Mouse (Mus musculus) midbrain, embryonic 16.5 days (tissue): ENCODE measurements around the gene Tefm. TPM values are rescaled to one million over a fixed set of nuclear protein-coding genes. Genes with fewer than 3 reads are reported as not detected.
"Not testable (repeated sequence)": the region's sequence is repeated elsewhere in the genome, so short reads cannot be mapped to it uniquely, and the experiment has no call there.

Experiments
- ATAC-seq: fragments of 200-750 bp; cut with Nextera tagmentation; 2 replicates; pipeline ENCODE4 v1.8.0; 2017; ENCODE audit warnings: moderate TSS enrichment
- H3K27ac ChIP-seq: fragments of 300-500 bp; sonication (generic); 2 replicates; pipeline ENCODE4 v1.5.1; 2014; ENCODE audit warnings: mild to moderate bottlenecking, low read length, mixed read lengths
- H3K27me3 ChIP-seq: fragments of 300-500 bp; sonication (generic); 2 replicates; pipeline ENCODE4 v1.6.1; 2014; ENCODE audit warnings: low read depth, low read length, mixed read lengths; ENCODE audit not compliant: control insufficient read depth, insufficient read depth
- H3K36me3 ChIP-seq: fragments of 300-500 bp; sonication (generic); 2 replicates; pipeline ENCODE4 v1.6.1; 2014; ENCODE audit warnings: mild to moderate bottlenecking, low read length, moderate library complexity, mixed read lengths; ENCODE audit not compliant: control insufficient read depth, insufficient read depth
- H3K4me1 ChIP-seq: fragments of 300-500 bp; sonication (generic); 2 replicates; pipeline ENCODE4 v1.6.1; 2014; ENCODE audit warnings: mild to moderate bottlenecking, low read length, mixed read lengths; ENCODE audit not compliant: control insufficient read depth, insufficient read depth
- H3K4me2 ChIP-seq: fragments of 300-500 bp; sonication (generic); 2 replicates; pipeline ENCODE4 v1.6.1; 2014; ENCODE audit warnings: mild to moderate bottlenecking, low read length, mixed read lengths
- H3K4me3 ChIP-seq: fragments of 300-500 bp; sonication (generic); 2 replicates; pipeline ENCODE4 v1.5.1; 2014; ENCODE audit warnings: low read depth, mild to moderate bottlenecking, low read length, moderate library complexity, mixed read lengths
- H3K9ac ChIP-seq: fragments of 300-500 bp; sonication (generic); 2 replicates; pipeline ENCODE4 v1.6.1; 2014; ENCODE audit warnings: low read depth, low read length, mixed read lengths
- H3K9me3 ChIP-seq: fragments of 300-500 bp; sonication (generic); replicated peaks from 2 replicates; pipeline ENCODE4 v1.6.1; 2014; ENCODE audit warnings: mild to moderate bottlenecking, low read length, mixed read lengths; ENCODE audit not compliant: control insufficient read depth, poor library complexity, severe bottlenecking
- WGBS: fragments of 180-500 bp; shearing (Covaris S2); extraction: QIAGEN DNeasy Blood & Tissue Kit; methylation state at CpG from one replicate; pipeline ENCODE4 v1.1.7; 2014; 5-methylcytosine and 5-hydroxymethylcytosine counted together
- polyA plus RNA-seq: library from polyadenylated mRNA; unstranded; fragments of >200 nt; fragmentation: Nextera tagmentation; extraction: Ambion mirVana; gene quantifications from 2 replicates; pipeline ENCODE4 v1.2.1, GENCODE M21; 2015

The Tefm gene
- polyA plus RNA-seq, result 22.2 and 22.4 TPM in 2 replicates

GRCm38 (mm10) chr11:80141825-80142521 lies at the start of gene Tefm:
Gene Tefm (minus strand): TSS chr11:80142175.
- peak within 1 kb of the TSS; percentile 67 for H3K4me3 ChIP-seq
- ATAC-seq, result peak; percentile 95
- WGBS, result under 1% methylated on average over 40 of the region's 40 CpGs
- peak within 1 kb of the TSS; percentile 87 for H3K4me2 ChIP-seq
- H3K9me3 ChIP-seq, result no peaks in the 10 kb centered on the region
- H3K27ac ChIP-seq, result peak within 1 kb of the TSS; percentile 94
- H3K9ac ChIP-seq, result peak within 1 kb of the TSS; percentile 91
- peaks cover 16% of the 10 kb centered on the region for H3K4me1 ChIP-seq
- H3K36me3 ChIP-seq, result 0 out of 2 replicates have a peak, but pooled peaks cover 5% of the 10 kb centered on the region
- H3K27me3 ChIP-seq, result no peaks in the 10 kb centered on the region

DNA sequence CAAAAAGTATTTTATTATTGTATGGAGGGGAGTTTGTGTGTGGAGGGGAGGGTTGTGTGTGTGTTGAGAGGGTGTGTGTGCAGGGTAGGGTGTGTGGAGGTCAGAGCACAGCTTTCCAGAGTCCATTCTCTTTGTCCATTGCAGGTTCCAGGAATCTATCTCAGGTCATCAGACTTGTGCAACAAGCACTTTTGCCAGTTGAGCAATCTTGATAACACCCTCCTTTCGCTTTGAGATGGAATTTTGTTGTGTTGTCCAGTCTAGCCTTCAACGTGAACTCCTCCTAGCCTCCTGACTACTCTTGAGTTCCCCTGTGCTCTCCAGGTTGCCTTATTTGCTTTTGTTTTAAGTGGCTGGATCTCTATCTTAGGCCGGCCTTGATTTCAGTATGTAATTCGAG lies 48.3 kb upstream of the Tefm start:
- 83% methylated on average over 4 of the region's 4 CpGs for WGBS
- H3K4me3 ChIP-seq, result no peak overlapping the region
- H3K9me3 ChIP-seq, result no peaks in the 10 kb centered on the region
- H3K27me3 ChIP-seq, result no peaks in the 10 kb centered on the region
- H3K4me2 ChIP-seq, result no peak overlapping the region
- no peaks in the 10 kb centered on the region for H3K36me3 ChIP-seq
- no peak overlapping the region for H3K9ac ChIP-seq
- H3K27ac ChIP-seq, result no peak overlapping the region
- no peaks in the 10 kb centered on the region for H3K4me1 ChIP-seq
- ATAC-seq, result no peak

DNA sequence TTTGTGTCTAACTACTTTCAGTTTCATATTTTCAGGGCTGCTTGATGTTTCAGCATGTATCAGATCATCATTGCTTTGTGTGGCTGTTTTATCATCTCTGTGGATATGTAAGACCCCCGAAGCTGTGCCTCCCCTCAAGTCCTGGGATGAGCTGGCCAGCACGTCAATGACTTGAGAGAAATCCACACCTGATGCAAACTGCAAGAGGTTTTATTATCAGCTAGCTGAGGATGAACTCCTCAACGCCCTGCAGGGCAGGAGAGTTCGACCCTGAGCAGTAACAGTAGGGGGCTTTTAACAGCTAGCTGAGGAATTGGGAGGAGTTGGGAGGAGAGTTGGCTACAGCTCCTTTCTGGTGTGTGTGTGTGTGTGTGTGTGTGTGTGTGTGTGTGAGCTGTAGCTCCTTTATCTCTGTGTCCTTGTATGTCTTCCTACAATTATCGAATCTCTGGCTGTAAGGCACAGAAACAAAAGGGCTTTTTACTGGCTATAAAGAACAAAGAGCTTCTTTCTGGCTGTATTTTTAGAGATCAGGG lies 43.5 kb upstream of the Tefm start:
- H3K9me3 ChIP-seq, H3K9ac ChIP-seq, H3K36me3 ChIP-seq, ATAC-seq, H3K27ac ChIP-seq, H3K4me3 ChIP-seq, H3K4me2 ChIP-seq, H3K4me1 ChIP-seq, H3K27me3 ChIP-seq: not testable (repeated sequence)
- WGBS, result 54% methylated on average over 5 of the region's 5 CpGs

DNA sequence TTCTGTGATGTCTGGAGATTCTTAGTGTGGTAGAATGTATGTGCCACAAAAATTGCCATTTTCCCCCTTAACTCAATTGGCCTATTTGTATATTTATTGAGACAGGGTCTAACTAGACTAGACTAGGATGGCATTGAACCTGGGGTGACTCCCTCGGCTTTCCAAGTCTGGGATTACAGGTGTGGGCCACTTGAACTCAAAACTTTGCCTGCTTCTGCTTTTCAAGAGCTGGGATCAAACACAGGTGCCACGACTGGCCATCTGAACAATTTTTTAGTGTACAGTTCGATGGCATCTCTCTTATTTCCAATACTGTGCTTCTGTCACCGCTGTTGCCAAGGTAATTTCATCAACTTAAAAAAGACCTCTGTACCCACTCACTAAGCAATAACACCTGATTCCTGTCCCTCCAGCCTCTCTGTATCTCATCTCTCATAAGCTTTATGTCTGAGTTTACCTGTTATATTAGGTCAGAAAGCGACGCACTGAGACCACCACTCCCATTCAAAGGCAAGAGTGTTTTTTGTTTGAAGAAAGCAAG lies 42.6 kb upstream of the Tefm start:
- H3K27me3 ChIP-seq, result no peaks in the 10 kb centered on the region
- no peaks in the 10 kb centered on the region for H3K4me1 ChIP-seq
- no peak overlapping the region for H3K27ac ChIP-seq
- H3K4me3 ChIP-seq, result no peak overlapping the region
- H3K9me3 ChIP-seq, result no peaks in the 10 kb centered on the region
- WGBS, result 90% methylated on average over 6 of the region's 6 CpGs
- no peaks in the 10 kb centered on the region for H3K36me3 ChIP-seq
- no peak for ATAC-seq
- H3K9ac ChIP-seq, result no peak overlapping the region
- peak overlapping the region; percentile 69 for H3K4me2 ChIP-seq

GRCm38 (mm10) chr11:80183705-80184255 lies 41.8 kb upstream of the Tefm start, which contains the start of gene Rnf135:
Gene Rnf135 (plus strand): TSS chr11:80183851.
- peak within 1 kb of the TSS; percentile 50 for H3K4me3 ChIP-seq
- H3K9me3 ChIP-seq, result no peaks in the 10 kb centered on the region
- peak; percentile 39; the same call in 1 of the 2 replicates for ATAC-seq
- 2% methylated on average over 33 of the region's 33 CpGs for WGBS
- peak within 1 kb of the TSS; percentile 58; the same call in 1 of the 2 replicates for H3K27ac ChIP-seq
- no peaks in the 10 kb centered on the region for H3K27me3 ChIP-seq
- H3K9ac ChIP-seq, result peak within 1 kb of the TSS; percentile 71
- no peaks in the 10 kb centered on the region for H3K36me3 ChIP-seq
- peak within 1 kb of the TSS; percentile 69 for H3K4me2 ChIP-seq
- H3K4me1 ChIP-seq, result no peaks in the 10 kb centered on the region

DNA sequence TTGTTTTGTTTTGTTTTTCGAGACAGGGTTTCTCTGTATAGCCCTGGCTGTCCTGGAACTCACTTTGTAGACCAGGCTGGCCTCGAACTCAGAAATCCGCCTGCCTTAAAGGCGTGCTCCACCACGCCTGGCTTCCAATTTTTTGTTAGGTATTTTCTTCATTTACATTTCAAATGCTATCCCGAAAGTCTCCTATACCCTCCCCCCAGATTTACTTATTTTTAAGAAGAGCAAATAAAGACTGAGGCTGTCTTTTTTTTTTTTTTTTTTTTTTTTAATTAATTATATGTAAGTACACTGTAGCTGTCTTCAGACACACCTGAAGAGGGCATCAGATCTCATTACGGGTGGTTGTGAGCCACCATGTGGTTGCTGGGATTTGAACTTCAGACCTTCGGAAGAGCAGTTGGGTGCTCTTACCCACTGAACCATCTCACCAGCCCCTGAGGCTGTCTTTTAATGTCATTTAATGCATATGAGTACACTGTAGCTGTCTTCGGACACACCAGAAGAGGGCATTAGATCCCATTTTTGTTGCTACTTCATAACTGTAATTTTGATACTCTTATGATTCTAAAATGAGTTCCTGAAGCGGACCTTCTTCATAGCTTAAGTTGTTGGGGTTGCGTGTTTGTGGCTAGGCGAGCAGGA lies 41.2 kb upstream of the Tefm start:
- H3K4me1 ChIP-seq, H3K9me3 ChIP-seq, H3K36me3 ChIP-seq, H3K27me3 ChIP-seq, H3K27ac ChIP-seq, ATAC-seq: not testable (repeated sequence)
- Histone ChIP-seq H3K9ac (peak overlapping the region; percentile 71; the same call in 1 of the 2 replicates), H3K4me3 (peak overlapping the region; percentile 50), H3K4me2 (peak overlapping the region; percentile 69)
- 43% methylated on average over 12 of the region's 12 CpGs for WGBS

DNA sequence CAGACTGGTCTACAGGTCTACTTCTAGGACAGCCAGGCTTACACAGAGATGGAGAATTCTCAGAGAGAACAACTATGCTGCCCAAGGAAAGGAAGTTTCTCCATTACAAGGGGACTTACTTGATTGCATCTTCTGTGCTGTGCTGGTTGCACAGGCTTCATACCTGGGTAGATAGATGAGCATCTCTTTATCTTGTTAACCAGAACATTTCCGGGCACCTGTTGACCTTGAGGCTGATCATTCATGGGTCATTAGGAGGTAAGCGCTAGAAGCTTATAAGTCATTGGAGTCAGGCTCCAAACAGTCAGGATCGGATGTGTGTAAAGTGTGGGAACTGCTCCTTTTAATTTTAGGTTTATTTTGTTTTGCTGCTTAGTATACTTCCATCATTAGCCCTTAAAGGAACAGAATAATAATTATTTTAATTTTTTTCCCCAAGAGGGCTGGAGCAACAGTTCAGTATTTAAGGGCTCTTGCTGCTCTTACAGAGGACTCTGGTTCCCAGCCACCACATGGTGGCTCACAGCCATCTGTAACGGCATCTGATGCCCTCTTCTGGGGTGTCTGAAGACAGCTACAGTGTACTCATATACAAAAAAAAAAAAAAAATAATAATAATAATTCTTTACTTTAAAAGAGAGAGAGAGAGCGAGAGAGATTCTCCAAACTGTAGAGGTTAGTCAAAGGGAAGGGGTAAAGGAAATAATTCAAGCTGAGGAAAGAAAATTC lies 39.2 kb upstream of the Tefm start:
- Histone ChIP-seq H3K36me3 (no peaks in the 10 kb centered on the region), H3K4me3 (no peak overlapping the region), H3K4me2 (no peak overlapping the region), H3K9ac (no peak overlapping the region), H3K27me3 (no peaks in the 10 kb centered on the region), H3K9me3 (no peaks in the 10 kb centered on the region), H3K4me1 (no peaks in the 10 kb centered on the region), H3K27ac (no peak overlapping the region)
- no peak for ATAC-seq
- WGBS, result 77% methylated on average over 5 of the region's 5 CpGs

GRCm38 (mm10) chr11:80178316-80178715 lies 36.3 kb upstream of the Tefm start:
- no peak overlapping the region for H3K4me3 ChIP-seq
- H3K9ac ChIP-seq, result no peak overlapping the region
- H3K4me2 ChIP-seq, result no peak overlapping the region
- no peaks in the 10 kb centered on the region for H3K27me3 ChIP-seq
- no peaks in the 10 kb centered on the region for H3K9me3 ChIP-seq
- ATAC-seq, result no peak
- no peak overlapping the region for H3K27ac ChIP-seq
- no peaks in the 10 kb centered on the region for H3K4me1 ChIP-seq
- H3K36me3 ChIP-seq, result no peaks in the 10 kb centered on the region
- 90% methylated on average over 8 of the region's 8 CpGs for WGBS
